Mouse (Mus musculus) thymus, adult 2 months (tissue): ENCODE results near the gene Pigt.

Experiments used
- CTCF ChIP-seq: fragments of 200-500 bp; IDR thresholded peaks from 2 replicates; pipeline ENCODE4 v1.5.1; 2012; ENCODE audit warnings: mild to moderate bottlenecking, control low read depth, low read length, moderate library complexity, borderline replicate concordance; ENCODE audit not compliant: control insufficient read depth, poor library complexity, insufficient read depth; ENCODE audit errors: extremely low read depth
- POLR2A ChIP-seq: fragments of 200-500 bp; IDR thresholded peaks from 2 replicates; pipeline ENCODE4 v1.6.1; 2012; ENCODE audit warnings: mild to moderate bottlenecking, low read length, control low read depth, moderate library complexity; ENCODE audit not compliant: control insufficient read depth, poor library complexity, insufficient read depth; ENCODE audit errors: extremely low read depth

DNA sequence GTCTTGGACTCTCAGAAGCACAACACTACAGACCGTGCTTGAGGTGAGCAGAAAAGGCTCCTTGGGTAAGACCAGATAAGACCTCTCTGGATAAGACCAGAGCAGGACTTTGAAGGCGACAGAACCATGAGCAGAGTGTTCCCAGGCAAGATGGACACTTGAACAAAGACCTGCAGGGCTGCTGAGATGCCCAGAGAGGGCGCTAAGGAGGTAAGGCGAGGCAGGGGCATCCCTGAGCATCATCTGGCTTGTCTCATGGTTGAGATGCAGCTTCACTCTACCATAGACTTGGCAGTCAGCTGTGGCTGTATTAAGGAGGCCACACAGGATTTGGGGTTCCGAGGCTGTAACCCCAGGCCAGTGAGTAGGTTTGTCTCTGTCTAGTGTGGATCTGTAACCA is 2.0 kb downstream of the Pigt start:
- TF ChIP-seq CTCF (no peak), POLR2A (no peak)
